ENCODE assay signal across 8 mouse cellular contexts in genomic region chr12:111143005-111143508, GRCm38 (mm10). TPM values are rescaled to one million over a fixed set of nuclear protein-coding genes. Genes with fewer than 3 reads are reported as not detected.
DNase-seq lines count a peak whose midpoint lies in the region; ATAC-seq lines count a peak whose summit lies in the region.
"Had no signal": no experiment of that assay in that cellular context is flagged by ENCODE, and none has a peak within 500 bp of the region (broad histone marks: within the 10 kb centered on the region; RNA-seq: fewer than 3 reads in every experiment).

No protein-coding gene starts in this region.

- peak overlapping the region; percentile 54 for H3K4me3 ChIP-seq in megakaryocyte, embryonic 14.5 days (replicated peaks)
- 0 out of 2 replicates have a peak overlapping the region, but pooled peaks have one; percentile 2 for H3K4me3 ChIP-seq in hindbrain, embryonic 12.5 days
- no peak overlapping the region for H3K4me3 ChIP-seq in stomach, embryonic 16.5 days (replicated peaks; ENCODE audit: low read length)

- H3K27ac ChIP-seq in hindbrain, embryonic 12.5 days, result peak overlapping the region; percentile 79
- no peak overlapping the region for H3K27ac ChIP-seq in stomach, embryonic 16.5 days (ENCODE audit: low read length)

- peak; percentile 78 for DNase-seq in embryo, embryonic 10.5 days (ENCODE audit: low spot score)
- peak; percentile 35 for DNase-seq in lung, postnatal 36 days
- no peak for DNase-seq in adrenal gland, postnatal 4 days (ENCODE audit: low spot score in 2 of 2)

- no peak for ATAC-seq in megakaryocyte, adult 5-6 weeks (ENCODE audit: poor library complexity, severe bottlenecking)
- ATAC-seq in hindbrain, embryonic 12.5 days (ENCODE audit: low FRiP score), result peak; percentile 82
- no peak for ATAC-seq in stomach, embryonic 16.5 days (ENCODE audit: insufficient read depth, low FRiP score)

- H3K9ac ChIP-seq in hindbrain, embryonic 12.5 days, result no peak overlapping the region
- H3K9ac ChIP-seq in stomach, embryonic 16.5 days (ENCODE audit: low read length), result peak overlapping the region; percentile 39; the same call in 1 of the 2 replicates

- peaks cover 8% of the 10 kb centered on the region for H3K4me1 ChIP-seq in megakaryocyte, embryonic 14.5 days
- peaks cover 36% of the 10 kb centered on the region for H3K4me1 ChIP-seq in hindbrain, embryonic 12.5 days
- H3K4me1 ChIP-seq in stomach, embryonic 16.5 days (ENCODE audit: control insufficient read depth, insufficient read depth, low read length), result peaks cover 17% of the 10 kb centered on the region

- 11% methylated on average over 12 of the region's 12 CpGs for WGBS in hindbrain, embryonic 12.5 days
- 27% methylated on average over 12 of the region's 12 CpGs for WGBS in stomach, embryonic 16.5 days

- H3K4me2 ChIP-seq in hindbrain, embryonic 12.5 days (replicated peaks), result peak overlapping the region; percentile 32
- peak overlapping the region; percentile 17; the same call in 1 of the 2 replicates for H3K4me2 ChIP-seq in stomach, embryonic 16.5 days (ENCODE audit: low read depth, low read length)

- peaks cover 19% of the 10 kb centered on the region for H3K9me3 ChIP-seq in megakaryocyte, embryonic 14.5 days
- no peaks in the 10 kb centered on the region for H3K9me3 ChIP-seq in hindbrain, embryonic 12.5 days (replicated peaks)
- no peaks in the 10 kb centered on the region for H3K9me3 ChIP-seq in stomach, embryonic 16.5 days (replicated peaks; ENCODE audit: control insufficient read depth, low read length)

- peaks cover 42% of the 10 kb centered on the region for H3K27me3 ChIP-seq in megakaryocyte, embryonic 14.5 days (replicated peaks)
- H3K27me3 ChIP-seq in hindbrain, embryonic 12.5 days, result no peaks in the 10 kb centered on the region
- no peaks in the 10 kb centered on the region for H3K27me3 ChIP-seq in stomach, embryonic 16.5 days (ENCODE audit: control insufficient read depth, insufficient read depth, low read length)

- H3K36me3 ChIP-seq in megakaryocyte, embryonic 14.5 days (replicated peaks; ENCODE audit: low read length), result no peaks in the 10 kb centered on the region
- no peaks in the 10 kb centered on the region for H3K36me3 ChIP-seq in hindbrain, embryonic 12.5 days
- no peaks in the 10 kb centered on the region for H3K36me3 ChIP-seq in stomach, embryonic 16.5 days (ENCODE audit: control insufficient read depth, insufficient read depth, low read length)

RNA-seq across cellular contexts. Expression of gene Traf3, which starts 23.1 kb away (rescaled TPM):
- polyA plus RNA-seq in megakaryocyte, embryonic 14.5 days (2012; ENCODE audit: insufficient read depth, low replicate concordance), result 5.1 and 13.4 TPM in 2 replicates
- 9.9 and 13.9 TPM in 2 replicates for total RNA-seq in megakaryocyte, adult 5-6 weeks (2015)
- total RNA-seq in megakaryocyte, adult 5-6 weeks (2017), result 18.0 and 21.2 TPM in 2 replicates
- polyA plus RNA-seq in hindbrain, embryonic 12.5 days (2016; fragmentation: Nextera tagmentation; extraction: Ambion mirVana), result 23.4 and 23.9 TPM in 2 replicates
- 8.2 and 8.4 TPM in 2 replicates for polyA plus RNA-seq in stomach, embryonic 16.5 days (2015; fragmentation: Nextera tagmentation; extraction: Ambion mirVana)
- 10 to 100 TPM; 31.5 to 34.5 TPM for total RNA-seq in adrenal gland, postnatal 4 days (2021)

RNA-seq across cellular contexts. Expression of gene 4930595D18Rik, which starts 41.2 kb away (rescaled TPM):
- not detected in 2 replicates for polyA plus RNA-seq in megakaryocyte, embryonic 14.5 days (2012; ENCODE audit: insufficient read depth, low replicate concordance)
- not detected in 2 replicates for total RNA-seq in megakaryocyte, adult 5-6 weeks (2015)
- total RNA-seq in megakaryocyte, adult 5-6 weeks (2017), result not detected in 2 replicates
- polyA plus RNA-seq in hindbrain, embryonic 12.5 days (2016; fragmentation: Nextera tagmentation; extraction: Ambion mirVana), result not detected in 2 replicates
- polyA plus RNA-seq in stomach, embryonic 16.5 days (2015; fragmentation: Nextera tagmentation; extraction: Ambion mirVana), result not detected in 2 replicates
- not detected for total RNA-seq in adrenal gland, postnatal 4 days (2021)
- polyA plus RNA-seq: frontal cortex, adult 2 months had no signal

Comparison
In these comparisons a context has a peak if more than half of its experiments do, and no peak if none do; other contexts are left out.
1. DNase-seq: peak in embryo, embryonic 10.5 days (single experiment) and lung, postnatal 36 days (single experiment); none in adrenal gland, postnatal 4 days (0 of 2).